Mouse (Mus musculus): Measurements from ENCODE around the gene Plaur. TPM values are rescaled to one million over a fixed set of nuclear protein-coding genes. Genes with fewer than 3 reads are reported as not detected.

Gene Plaur
- polyA plus RNA-seq, 1 experiment from 2014 or later, result 5.6 TPM

GRCm38 (mm10) chr7:24446697-24447340, 15.5 kb upstream of the Plaur start:
- 65% methylated on average over 7 of the region's 7 CpGs for WGBS
- Histone ChIP-seq H3K27me3 (replicated peaks) (peaks cover 6% of the 10 kb centered on the region; the same call in 1 of the 2 replicates), H3K4me3 (no peak overlapping the region), H3K36me3 (no peaks in the 10 kb centered on the region), H3K9ac (no peak overlapping the region), H3K4me1 (replicated peaks) (no peaks in the 10 kb centered on the region), H3K4me2 (no peak overlapping the region), H3K9me3 (replicated peaks) (no peaks in the 10 kb centered on the region), H3K27ac (ENCODE audit: poor library complexity, severe bottlenecking) (no peak overlapping the region)
- no peak for ATAC-seq (ENCODE audit: insufficient number of reproducible peaks, low FRiP score)

DNA sequence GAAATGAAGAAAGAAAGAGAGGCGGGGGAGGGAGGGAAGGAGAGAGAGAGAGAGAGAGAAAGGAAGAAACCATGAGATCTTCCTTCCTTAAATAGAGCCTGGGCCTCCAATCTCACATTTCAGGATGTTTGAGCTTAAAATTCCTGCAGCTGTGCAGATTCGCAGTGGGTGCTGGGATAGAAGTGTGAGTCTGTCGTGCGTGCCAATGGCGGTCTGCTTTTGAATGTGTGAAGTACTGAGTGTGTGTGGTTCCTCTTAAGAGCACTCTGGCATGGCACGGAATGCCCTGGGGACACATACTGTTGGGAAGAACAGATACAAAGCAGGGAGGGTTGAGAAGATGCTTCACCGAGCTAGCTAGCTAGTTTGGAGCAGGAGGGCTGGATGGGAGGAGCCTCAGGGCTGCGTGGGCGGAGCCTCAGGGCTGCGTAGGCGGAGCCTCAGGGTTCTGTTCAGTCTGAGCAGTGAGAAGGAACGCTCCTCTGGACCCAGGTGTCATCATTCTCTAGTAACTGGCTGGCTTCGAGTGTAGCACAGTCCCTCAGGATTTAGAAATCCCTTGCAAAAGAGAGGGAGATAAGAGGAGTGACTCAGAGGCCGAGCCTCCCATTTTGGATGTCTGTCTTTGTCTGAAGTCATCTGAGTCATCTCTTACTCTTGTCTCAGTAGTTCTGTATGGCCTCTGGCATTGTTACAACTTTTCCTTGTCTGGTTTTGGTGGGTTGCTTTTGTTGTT, 13.3 kb upstream of the Plaur start:
- WGBS, result 49% methylated on average over 14 of the region's 14 CpGs
- ATAC-seq (ENCODE audit: insufficient number of reproducible peaks, low FRiP score), result no peak
- H3K36me3 ChIP-seq, result no peaks in the 10 kb centered on the region
- H3K27me3 ChIP-seq (replicated peaks), result peaks cover 6% of the 10 kb centered on the region; the same call in 1 of the 2 replicates
- H3K27ac ChIP-seq (ENCODE audit: poor library complexity, severe bottlenecking), result no peak overlapping the region
- no peak overlapping the region for H3K9ac ChIP-seq
- H3K4me1 ChIP-seq (replicated peaks), result no peaks in the 10 kb centered on the region
- no peaks in the 10 kb centered on the region for H3K9me3 ChIP-seq (replicated peaks)
- no peak overlapping the region for H3K4me2 ChIP-seq
- no peak overlapping the region for H3K4me3 ChIP-seq

DNA sequence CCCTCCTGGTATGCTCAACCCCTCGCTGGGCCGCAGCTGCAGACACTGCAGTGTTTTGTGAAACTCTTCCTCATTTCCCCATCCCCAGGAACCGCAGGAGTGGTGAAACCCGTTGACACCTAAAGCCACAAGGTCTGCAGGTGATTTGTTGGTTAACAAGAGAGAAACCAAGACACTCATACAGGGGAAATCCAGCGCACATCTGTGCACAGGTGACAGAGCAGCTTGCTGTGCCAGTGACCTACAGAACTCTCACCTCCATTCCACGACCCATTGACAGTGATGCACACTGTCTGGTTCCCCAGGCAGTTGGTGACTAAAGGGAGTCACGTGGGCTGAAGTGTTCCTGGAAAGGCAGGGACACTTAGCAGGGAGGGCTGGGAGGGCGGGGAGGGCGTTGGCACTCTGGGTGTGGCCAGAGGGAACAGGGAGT, 11.7 kb upstream of the Plaur start:
- Histone ChIP-seq H3K36me3 (no peaks in the 10 kb centered on the region), H3K4me3 (no peak overlapping the region), H3K27ac (ENCODE audit: poor library complexity, severe bottlenecking) (no peak overlapping the region), H3K9me3 (replicated peaks) (no peaks in the 10 kb centered on the region), H3K9ac (no peak overlapping the region), H3K4me2 (no peak overlapping the region), H3K27me3 (replicated peaks) (peaks cover 6% of the 10 kb centered on the region; the same call in 1 of the 2 replicates), H3K4me1 (replicated peaks) (no peaks in the 10 kb centered on the region)
- no peak for ATAC-seq (ENCODE audit: insufficient number of reproducible peaks, low FRiP score)
- WGBS, result 49% methylated on average over 9 of the region's 9 CpGs

DNA sequence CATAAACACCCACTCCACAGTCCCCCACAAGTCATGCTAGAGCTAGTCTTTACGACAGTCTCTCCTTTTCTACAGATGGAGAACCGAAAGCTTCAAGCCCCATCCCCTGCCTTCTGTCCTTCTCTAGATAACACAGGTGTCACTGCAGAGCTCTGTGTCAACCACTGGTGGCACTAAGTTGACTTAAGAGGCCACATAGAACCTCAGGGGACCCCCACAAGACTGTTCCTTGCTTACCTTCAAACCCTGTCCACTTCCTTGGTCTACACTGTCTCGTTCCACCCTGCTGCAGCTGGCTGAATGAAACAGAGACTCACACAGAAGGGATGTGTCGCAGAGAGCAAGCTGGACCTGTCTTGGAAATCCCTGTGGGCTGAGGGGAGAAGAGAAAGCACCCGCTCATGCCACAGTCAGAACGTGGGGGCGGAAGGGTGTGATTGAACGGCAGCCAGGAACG, 10.4 kb upstream of the Plaur start, which contains the start of gene Irgc1:
Gene Irgc1, minus strand, starts transcription at position 443 of the 457 bp plus-strand sequence.
- WGBS, result 68% methylated on average over 9 of the region's 9 CpGs

GRCm38 (mm10) chr7:24454199-24454598, 8.1 kb upstream of the Plaur start:
- Histone ChIP-seq H3K27ac (ENCODE audit: poor library complexity, severe bottlenecking) (no peak overlapping the region), H3K4me3 (no peak overlapping the region), H3K4me1 (replicated peaks) (no peaks in the 10 kb centered on the region), H3K9me3 (replicated peaks) (no peaks in the 10 kb centered on the region), H3K36me3 (no peaks in the 10 kb centered on the region), H3K4me2 (no peak overlapping the region), H3K27me3 (replicated peaks) (peaks cover 14% of the 10 kb centered on the region; the same call in 1 of the 2 replicates), H3K9ac (no peak overlapping the region)
- 63% methylated on average over 2 of the region's 2 CpGs for WGBS
- ATAC-seq (ENCODE audit: insufficient number of reproducible peaks, low FRiP score), result no peak

More for the DNA sequence above, 10.4 kb upstream of the Plaur start, which contains the start of gene Irgc1:
- peaks cover 6% of the 10 kb centered on the region; the same call in 1 of the 2 replicates for H3K27me3 ChIP-seq (replicated peaks)
- no peaks in the 10 kb centered on the region for H3K9me3 ChIP-seq (replicated peaks)
- no peak within 1 kb of the TSS for H3K9ac ChIP-seq
- H3K4me3 ChIP-seq, result no peak within 1 kb of the TSS
- no peak within 1 kb of the TSS for H3K27ac ChIP-seq (ENCODE audit: poor library complexity, severe bottlenecking)
- H3K4me2 ChIP-seq, result no peak within 1 kb of the TSS
- H3K36me3 ChIP-seq, result no peaks in the 10 kb centered on the region
- no peak for ATAC-seq (ENCODE audit: insufficient number of reproducible peaks, low FRiP score)
- no peaks in the 10 kb centered on the region for H3K4me1 ChIP-seq (replicated peaks)

DNA sequence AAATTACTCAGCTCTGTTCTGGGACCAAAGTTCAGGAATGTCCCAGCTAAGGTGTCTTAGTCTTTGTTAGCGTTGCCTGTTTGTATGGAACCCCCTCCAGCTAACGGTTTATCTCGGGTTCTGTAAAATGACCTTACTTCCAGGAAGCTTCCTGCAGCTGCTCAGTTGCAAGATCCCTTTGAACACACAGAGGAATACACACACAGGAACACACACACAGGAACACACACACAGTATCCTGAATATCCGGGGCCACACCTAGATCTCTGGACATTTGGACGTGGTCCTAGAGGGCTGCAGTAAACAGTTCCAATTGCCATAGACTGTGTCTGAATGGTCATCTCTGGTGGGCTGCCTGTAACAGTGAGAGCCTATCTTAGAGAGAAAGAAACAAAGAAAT, 6.6 kb upstream of the Plaur start:
- WGBS, result 64% methylated on average over 5 of the region's 5 CpGs
- Histone ChIP-seq H3K4me1 (replicated peaks) (0 out of 2 replicates have a peak, but pooled peaks cover 6% of the 10 kb centered on the region), H3K4me3 (no peak overlapping the region), H3K27me3 (replicated peaks) (peaks cover 9% of the 10 kb centered on the region), H3K27ac (ENCODE audit: poor library complexity, severe bottlenecking) (no peak overlapping the region), H3K9me3 (replicated peaks) (no peaks in the 10 kb centered on the region), H3K36me3 (no peaks in the 10 kb centered on the region), H3K9ac (no peak overlapping the region), H3K4me2 (no peak overlapping the region)
- ATAC-seq (ENCODE audit: insufficient number of reproducible peaks, low FRiP score), result no peak

DNA sequence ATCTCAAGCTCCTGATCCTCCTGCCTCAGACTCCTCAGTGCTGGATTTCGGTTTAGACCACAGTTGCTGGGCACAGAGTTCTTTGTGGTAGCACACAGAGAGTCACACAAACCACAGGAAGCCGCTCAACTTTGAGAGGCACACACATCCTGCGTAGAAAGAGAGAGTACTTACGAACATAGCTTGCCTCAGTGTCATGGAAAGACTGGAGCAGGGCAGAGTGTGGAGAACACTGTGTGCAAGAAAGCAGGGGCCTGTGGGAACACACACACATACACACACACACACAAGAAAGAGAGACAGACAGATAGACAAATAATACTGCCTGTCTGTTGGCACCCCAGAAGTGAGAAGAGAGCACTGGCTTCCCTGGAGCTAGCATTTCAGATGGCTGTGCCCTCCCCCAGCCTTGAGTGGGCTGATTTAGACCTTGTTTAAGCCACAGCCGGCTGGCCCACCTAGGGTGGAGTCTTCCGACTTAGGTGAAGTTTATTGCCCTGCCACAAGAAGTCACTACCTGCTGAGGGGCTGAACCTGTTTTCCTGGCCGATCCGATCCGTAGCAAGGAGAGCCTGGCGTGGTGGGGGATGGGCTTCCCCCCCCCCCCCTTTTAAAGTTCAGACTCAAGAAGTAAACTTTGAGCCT, 4.4 kb upstream of the Plaur start:
- Histone ChIP-seq H3K36me3 (no peaks in the 10 kb centered on the region), H3K9me3 (replicated peaks) (no peaks in the 10 kb centered on the region), H3K4me2 (no peak overlapping the region), H3K27ac (ENCODE audit: poor library complexity, severe bottlenecking) (no peak overlapping the region), H3K4me1 (replicated peaks) (peaks cover 17% of the 10 kb centered on the region), H3K27me3 (replicated peaks) (peaks cover 23% of the 10 kb centered on the region; the same call in 1 of the 2 replicates), H3K9ac (no peak overlapping the region), H3K4me3 (no peak overlapping the region)
- no peak for ATAC-seq (ENCODE audit: insufficient number of reproducible peaks, low FRiP score)
- 59% methylated on average over 10 of the region's 10 CpGs for WGBS

DNA sequence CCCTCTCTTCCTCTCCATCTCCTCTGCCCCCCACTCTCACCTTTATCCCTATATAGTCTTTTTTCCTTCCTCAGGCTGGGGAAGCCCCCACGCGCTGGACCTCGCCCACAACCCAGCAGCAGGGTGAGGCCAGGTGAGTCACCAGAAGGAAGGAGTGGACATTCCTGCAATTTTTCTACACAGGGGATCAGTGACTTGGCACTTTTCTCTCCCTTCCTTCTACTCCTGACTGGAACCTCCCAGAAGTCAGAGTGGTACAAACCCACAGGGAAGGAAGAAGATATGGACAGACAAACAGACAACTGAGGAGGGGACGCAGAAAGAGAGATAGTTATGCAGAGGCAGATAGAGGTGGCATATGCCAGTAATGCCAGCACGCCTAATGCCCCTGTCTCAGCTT, 2.8 kb upstream of the Plaur start:
- Histone ChIP-seq H3K9me3 (replicated peaks) (no peaks in the 10 kb centered on the region), H3K36me3 (no peaks in the 10 kb centered on the region), H3K4me1 (replicated peaks) (peaks cover 17% of the 10 kb centered on the region), H3K4me3 (no peak overlapping the region), H3K4me2 (no peak overlapping the region), H3K27ac (ENCODE audit: poor library complexity, severe bottlenecking) (no peak overlapping the region), H3K9ac (no peak overlapping the region), H3K27me3 (replicated peaks) (peaks cover 23% of the 10 kb centered on the region; the same call in 1 of the 2 replicates)
- 73% methylated on average over 5 of the region's 5 CpGs for WGBS
- no peak for ATAC-seq (ENCODE audit: insufficient number of reproducible peaks, low FRiP score)

- no peaks in the 10 kb centered on the region for H3K9me3 ChIP-seq (replicated peaks)
- H3K27me3 ChIP-seq (replicated peaks), result peaks cover 23% of the 10 kb centered on the region; the same call in 1 of the 2 replicates
- no peak overlapping the region for H3K27ac ChIP-seq (ENCODE audit: poor library complexity, severe bottlenecking)
- H3K36me3 ChIP-seq, result no peaks in the 10 kb centered on the region
- no peak overlapping the region for H3K9ac ChIP-seq
- no peak overlapping the region for H3K4me3 ChIP-seq
- ATAC-seq (ENCODE audit: insufficient number of reproducible peaks, low FRiP score), result no peak
- H3K4me1 ChIP-seq (replicated peaks), result peaks cover 17% of the 10 kb centered on the region
- no peak overlapping the region for H3K4me2 ChIP-seq
- WGBS, result 64% methylated on average over 3 of the region's 3 CpGs
Observed at GRCm38 (mm10) chr7:24459843-24460242, 2.4 kb upstream of the Plaur start.

GRCm38 (mm10) chr7:24461376-24462051, 770 bp upstream of the Plaur start:
- WGBS, result 41% methylated on average over 14 of the region's 14 CpGs
- Histone ChIP-seq H3K27ac (ENCODE audit: poor library complexity, severe bottlenecking) (no peak overlapping the region), H3K4me3 (no peak overlapping the region)

More at GRCm38 (mm10) chr7:24461376-24462051, 770 bp upstream of the Plaur start:
- peaks cover 23% of the 10 kb centered on the region; the same call in 1 of the 2 replicates for H3K27me3 ChIP-seq (replicated peaks)
- H3K36me3 ChIP-seq, result no peaks in the 10 kb centered on the region
- no peak overlapping the region for H3K4me2 ChIP-seq
- H3K9ac ChIP-seq, result no peak overlapping the region
- ATAC-seq (ENCODE audit: insufficient number of reproducible peaks, low FRiP score), result no peak
- peaks cover 17% of the 10 kb centered on the region for H3K4me1 ChIP-seq (replicated peaks)
- H3K9me3 ChIP-seq (replicated peaks), result no peaks in the 10 kb centered on the region

Measured in heart, embryonic 12.5 days (tissue).